Mouse (Mus musculus) liver, postnatal 0 days (tissue): ENCODE data around the gene Mtcl1.

Source experiments
- CTCF ChIP-seq: sonication (generic); IDR thresholded peaks from 2 replicates; pipeline ENCODE4 v1.5.1; 2016; ENCODE audit warnings: antibody characterized with exemption, low read depth
- EP300 ChIP-seq: IDR thresholded peaks from 2 replicates; pipeline ENCODE4 v1.6.1; 2016; ENCODE audit warnings: antibody characterized with exemption, low read depth, mild to moderate bottlenecking

DNA sequence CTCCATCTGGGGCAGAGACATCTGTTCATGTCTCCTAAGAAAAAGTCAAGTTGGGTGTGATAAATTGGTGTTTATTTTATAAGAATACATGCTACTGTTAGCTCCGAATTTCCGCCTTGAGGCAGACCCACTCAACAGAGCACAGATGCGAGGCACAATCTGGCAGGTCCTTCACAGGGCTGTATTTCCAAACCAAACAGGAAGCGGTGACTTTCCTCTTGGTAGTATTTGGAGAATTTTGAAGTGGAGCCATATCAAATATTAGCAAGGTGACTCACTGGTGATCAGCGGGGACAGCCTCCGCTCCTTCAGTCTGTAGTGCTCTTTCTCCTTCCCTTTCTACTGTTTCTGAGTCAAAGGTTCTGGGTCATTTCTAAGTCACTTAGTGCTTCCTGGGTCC is 97.3 kb downstream of the Mtcl1 start:
- TF ChIP-seq CTCF (no peak), EP300 (no peak)
